Mouse (Mus musculus) left cerebral cortex, adult 2 months (tissue): ENCODE data around the gene Gm17387. TPM values are rescaled to one million over a fixed set of nuclear protein-coding genes. Genes with fewer than 3 reads are reported as not detected.
A peak's percentile ranks its signal among the peaks of the same experiment; 100 is the strongest.
"Not testable (repeated sequence)": the region's sequence is repeated elsewhere in the genome, so short reads cannot be mapped to it uniquely, and the experiment has no call there.

Experiments used
- DNase-seq, 2 experiments: peaks; one replicate each; pipeline ENCODE4 v3.0.0; 2021 to 2022; ENCODE audit warnings: low spot score in 2 of 2, mixed read lengths in 1 of 2; ENCODE audit errors: extremely low spot score in 1 of 2
- H3K27ac ChIP-seq: fragments of 200-600 bp; 2 replicates; pipeline ENCODE4 v1.8.1; 2022
- H3K4me3 ChIP-seq: fragments of 200-600 bp; 2 replicates; pipeline ENCODE4 v1.8.1; 2022
- CTCF ChIP-seq: fragments of 200-600 bp; IDR thresholded peaks from 2 replicates; pipeline ENCODE4 v1.8.1; 2022; ENCODE audit warnings: antibody characterized with exemption, mild to moderate bottlenecking, moderate library complexity
- intact Hi-C: fragments of 180-260 bp; cut with DNase I; formaldehyde crosslinking; loops from one replicate; pipeline ENCODE4 v1.15.1; 2025
- total RNA-seq, 2 experiments: library from RNA; stranded (reverse); gene quantifications; 2 replicates each; pipeline ENCODE4 v1.2.3; 2021

Gm17387 gene
- total RNA-seq, 2 experiments from 2014 or later: not detected

DNA sequence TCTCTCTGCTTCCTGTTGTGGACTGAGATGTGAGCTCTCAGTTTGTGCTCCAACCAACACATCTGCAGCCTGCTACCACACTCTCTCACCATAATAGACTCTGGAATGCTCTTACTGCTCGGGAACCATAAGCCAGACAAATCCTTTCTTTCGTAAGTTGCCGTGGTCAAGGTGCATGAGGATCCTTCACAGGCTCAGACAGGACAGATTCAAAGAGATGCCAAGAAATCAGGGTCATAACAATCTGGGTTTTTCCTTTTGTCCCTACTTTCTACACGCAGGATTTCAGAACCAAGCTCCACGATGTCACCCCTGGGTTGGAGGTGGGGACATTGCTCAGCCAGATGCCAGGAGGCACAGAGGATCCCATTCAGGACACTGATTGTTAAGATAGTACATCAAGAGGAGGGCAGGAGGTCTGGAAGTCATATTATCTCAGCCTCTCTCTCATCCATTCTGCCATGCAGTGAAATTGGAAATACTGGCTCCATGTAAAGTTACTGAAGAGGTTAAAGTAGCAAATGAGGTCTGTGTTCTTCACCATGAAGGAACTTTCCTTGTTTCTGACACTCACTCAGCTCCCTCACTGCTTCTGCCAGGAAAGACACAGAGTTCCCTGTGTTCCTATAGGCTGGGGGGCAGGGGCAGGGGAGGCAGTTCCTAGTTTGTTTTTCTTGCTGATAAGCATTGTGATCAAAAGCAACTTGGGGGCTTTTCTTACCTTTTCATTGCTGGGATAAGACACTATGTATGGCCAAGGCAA is 25.5 kb upstream of the Gm17387 start:
- intact Hi-C loops: no loop called here
- Histone ChIP-seq H3K4me3 (no peak overlapping the region), H3K27ac (no peak overlapping the region)
- TF ChIP-seq CTCF: no peak
- no peak for DNase-seq

DNA sequence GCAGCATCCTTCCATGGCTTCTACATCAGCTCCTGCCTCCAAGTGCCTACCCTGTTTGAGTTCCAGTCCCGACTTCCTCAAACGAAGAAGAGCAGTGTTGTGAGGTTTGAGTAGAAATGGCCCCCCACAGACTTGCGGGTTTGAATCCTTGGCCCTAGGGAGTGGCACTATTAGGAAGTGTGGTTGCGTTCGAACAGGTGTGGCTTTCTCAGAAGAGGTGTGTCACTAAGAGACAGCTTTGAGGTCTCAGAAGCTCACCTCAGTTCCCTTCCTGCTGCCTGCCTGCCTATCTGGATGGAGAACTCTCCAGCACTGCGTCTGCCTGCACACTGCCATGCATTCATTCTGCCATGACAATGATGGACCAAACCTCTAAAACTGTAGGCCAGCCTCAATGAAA is 22.5 kb upstream of the Gm17387 start:
- no peak for DNase-seq
- no peak for TF ChIP-seq CTCF
- H3K4me3 ChIP-seq: no peak overlapping the region
- H3K27ac ChIP-seq: no peak overlapping the region
- intact Hi-C loops: loop anchor here (5.0 kb wide), 1 partner anchor 49 kb away; the partner anchor contains the start of genes Gm45717 and Ifitm2

DNA sequence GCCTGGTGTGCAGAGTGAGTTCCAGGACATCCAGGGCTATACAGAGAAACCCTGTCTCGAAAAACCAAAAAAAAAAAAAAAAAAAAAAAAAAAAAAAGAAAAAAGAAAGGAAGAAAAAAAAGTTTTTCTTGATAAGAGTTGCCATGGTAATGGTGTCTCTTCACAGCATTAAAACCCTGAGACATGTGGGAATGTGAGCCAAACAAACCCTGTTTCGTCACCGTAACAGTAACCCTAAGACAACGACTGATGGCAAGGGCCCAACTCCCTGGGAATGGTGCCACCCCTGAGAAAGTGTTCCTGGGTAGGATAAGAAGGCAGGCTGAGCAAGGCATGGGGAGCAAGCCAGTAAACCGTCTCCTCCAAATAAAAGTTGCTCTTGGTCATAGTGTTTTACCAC is 22.0 kb upstream of the Gm17387 start:
- H3K27ac ChIP-seq: no peak overlapping the region
- no peak for TF ChIP-seq CTCF
- intact Hi-C loops: loop anchor here (5.0 kb wide), 1 partner anchor 50 kb away; the partner anchor contains the start of genes Gm45717 and Ifitm2
- H3K4me3 ChIP-seq: no peak overlapping the region
- peak in 1 of 2 experiments; percentile 20 for DNase-seq

DNA sequence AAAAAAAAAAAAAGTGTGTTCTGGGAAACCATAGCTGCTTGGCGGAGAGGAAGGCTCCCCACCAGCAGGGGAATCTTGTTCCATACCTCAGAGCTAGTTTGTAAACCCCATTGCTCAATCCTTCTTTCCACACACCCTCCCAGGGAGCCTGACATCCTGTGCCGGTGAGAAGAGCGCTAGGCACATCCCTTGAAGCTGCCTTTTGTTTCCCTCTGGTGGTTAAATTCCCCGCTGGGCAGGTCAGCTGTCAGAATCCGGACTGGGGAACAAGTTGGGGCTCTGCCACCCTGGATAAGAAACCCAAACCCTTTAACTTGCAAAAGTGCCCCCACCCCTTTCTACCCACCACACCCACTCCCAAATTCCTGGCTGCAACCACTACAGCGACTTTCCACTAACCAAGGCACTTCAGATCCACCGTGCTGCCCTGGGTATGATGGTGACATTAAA is 20.6 kb upstream of the Gm17387 start:
- intact Hi-C loops: loop anchor here (5.0 kb wide), 1 partner anchor 51 kb away; the partner anchor contains the start of genes Gm45717 and Ifitm2
- no peak for DNase-seq
- TF ChIP-seq CTCF: peak; percentile 11
- H3K4me3 ChIP-seq: no peak overlapping the region
- H3K27ac ChIP-seq: no peak overlapping the region

DNA sequence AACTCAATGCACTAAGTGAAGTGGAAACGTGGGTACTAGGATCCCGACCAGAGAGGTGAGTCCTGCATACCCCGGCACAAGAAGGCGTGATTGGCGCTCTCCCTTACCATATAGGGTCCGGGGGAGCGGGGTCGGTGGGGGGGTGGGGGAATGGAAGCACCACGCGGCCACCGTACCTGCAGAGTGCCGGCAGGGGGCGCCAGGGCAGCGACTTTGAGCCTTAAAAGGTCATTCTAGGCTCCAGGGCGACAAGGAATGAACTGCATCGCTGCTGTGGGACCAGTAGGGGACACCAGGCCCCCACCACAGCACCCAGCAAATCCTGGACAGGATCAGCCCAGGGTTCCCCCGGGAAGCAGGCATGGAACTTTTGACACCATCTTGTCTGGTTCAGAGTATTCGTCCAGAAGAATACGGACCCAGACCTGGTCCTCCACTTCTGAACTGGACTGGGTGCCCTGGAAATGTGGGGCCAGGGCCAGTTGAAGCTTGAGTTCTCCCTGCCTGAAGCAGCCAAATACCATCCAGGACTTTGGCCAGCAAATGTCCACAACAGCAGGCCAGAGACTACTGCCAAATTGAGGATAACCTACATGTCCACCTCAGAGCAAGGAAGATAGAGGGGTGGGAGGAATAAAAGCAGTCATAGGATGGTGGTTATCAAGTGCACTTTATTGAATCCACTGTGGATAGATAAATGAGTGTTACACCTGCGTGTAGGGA is 19.8 kb upstream of the Gm17387 start:
- Histone ChIP-seq H3K27ac (no peak overlapping the region), H3K4me3 (no peak overlapping the region)
- TF ChIP-seq CTCF: peak; percentile 90
- peak; percentile 27 to 35 for DNase-seq
- intact Hi-C loops: loop anchor here (1.0 to 5.0 kb wide), 2 partner anchors 38 to 52 kb away; partner anchors contain the start of genes Gm45717 and Ifitm2

DNA sequence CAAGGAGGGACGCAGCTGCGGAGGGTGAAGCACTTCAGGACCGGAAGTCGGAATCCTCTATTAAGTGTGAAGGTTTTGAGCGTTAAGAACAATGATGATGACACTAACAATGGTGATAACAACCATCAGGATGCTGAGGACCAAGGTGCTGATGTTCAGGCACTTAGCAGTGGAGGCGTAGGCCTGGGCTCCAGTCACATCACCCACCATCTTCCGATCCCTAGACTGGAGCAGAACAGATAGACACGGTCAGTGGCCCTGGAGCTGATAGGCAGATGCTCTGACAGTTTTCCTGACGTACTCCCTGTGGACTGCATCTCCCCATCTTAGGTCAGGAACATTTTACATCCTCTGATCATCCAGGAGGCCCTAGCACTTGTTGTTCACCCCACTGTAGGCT is 19.3 kb upstream of the Gm17387 start:
- H3K4me3 ChIP-seq: no peak overlapping the region
- intact Hi-C loops: loop anchor here (1.0 to 5.0 kb wide), 2 partner anchors 38 to 52 kb away; partner anchors contain the start of genes Gm45717 and Ifitm2
- no peak overlapping the region for H3K27ac ChIP-seq
- no peak for TF ChIP-seq CTCF
- DNase-seq: no peak

DNA sequence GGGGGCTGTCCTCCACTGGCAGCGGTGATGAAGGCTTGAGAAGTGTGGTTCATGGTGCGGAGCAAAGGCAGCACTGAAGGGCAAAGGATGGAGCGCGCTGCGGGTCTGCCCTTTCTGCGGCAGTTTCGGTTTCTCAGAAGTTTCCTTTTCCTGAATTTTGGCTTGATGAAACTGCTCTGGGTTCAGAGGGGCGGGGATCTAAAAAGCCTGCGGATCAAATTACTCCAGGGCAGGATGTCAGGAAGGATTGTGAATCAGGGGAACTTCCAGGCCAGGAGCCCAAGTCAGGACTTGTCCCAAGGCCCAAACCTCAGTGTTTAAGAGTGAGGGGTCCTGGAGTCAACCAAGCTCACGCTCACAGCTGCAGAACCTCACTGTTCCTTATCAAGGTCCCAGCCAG is 18.3 kb upstream of the Gm17387 start, which contains the start of gene Ifitm3:
Ifitm3 (minus strand) TSS at position 178 of the 400 bp plus-strand sequence.
- no peak for DNase-seq
- TF ChIP-seq CTCF: no peak
- peak within 1 kb of the TSS; percentile 36 for H3K4me3 ChIP-seq
- H3K27ac ChIP-seq: no peak within 1 kb of the TSS
- intact Hi-C loops: no loop called here

DNA sequence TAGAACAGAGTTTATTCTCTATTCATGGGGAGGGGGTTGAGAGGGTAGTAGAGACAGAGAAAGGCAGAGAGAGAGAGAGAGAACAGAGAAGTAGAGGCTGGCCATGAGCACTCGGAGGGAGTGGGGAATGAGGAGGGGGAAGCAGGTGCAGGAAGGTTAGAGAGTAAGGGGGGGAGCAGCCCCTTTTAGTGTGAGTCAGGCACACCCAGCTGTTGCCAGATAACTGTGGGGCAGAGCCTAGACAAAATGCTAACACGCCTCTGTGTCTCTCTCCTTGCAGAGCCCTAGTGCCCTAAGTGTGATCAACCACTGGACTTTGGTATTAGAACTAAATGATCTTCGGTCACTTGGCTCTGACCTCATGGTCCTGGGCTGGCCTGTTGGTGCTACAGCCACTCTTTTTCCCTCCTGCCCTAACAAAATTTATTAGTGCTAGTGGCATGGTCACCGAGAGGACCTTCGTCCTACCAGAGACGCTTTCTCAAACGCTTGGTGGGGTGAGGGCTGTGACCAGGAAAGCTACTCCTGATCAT is 17.6 kb upstream of the Gm17387 start:
- DNase-seq: no peak
- Histone ChIP-seq H3K4me3 (no peak overlapping the region), H3K27ac (no peak overlapping the region)
- TF ChIP-seq CTCF: no peak
- intact Hi-C loops: no loop called here

DNA sequence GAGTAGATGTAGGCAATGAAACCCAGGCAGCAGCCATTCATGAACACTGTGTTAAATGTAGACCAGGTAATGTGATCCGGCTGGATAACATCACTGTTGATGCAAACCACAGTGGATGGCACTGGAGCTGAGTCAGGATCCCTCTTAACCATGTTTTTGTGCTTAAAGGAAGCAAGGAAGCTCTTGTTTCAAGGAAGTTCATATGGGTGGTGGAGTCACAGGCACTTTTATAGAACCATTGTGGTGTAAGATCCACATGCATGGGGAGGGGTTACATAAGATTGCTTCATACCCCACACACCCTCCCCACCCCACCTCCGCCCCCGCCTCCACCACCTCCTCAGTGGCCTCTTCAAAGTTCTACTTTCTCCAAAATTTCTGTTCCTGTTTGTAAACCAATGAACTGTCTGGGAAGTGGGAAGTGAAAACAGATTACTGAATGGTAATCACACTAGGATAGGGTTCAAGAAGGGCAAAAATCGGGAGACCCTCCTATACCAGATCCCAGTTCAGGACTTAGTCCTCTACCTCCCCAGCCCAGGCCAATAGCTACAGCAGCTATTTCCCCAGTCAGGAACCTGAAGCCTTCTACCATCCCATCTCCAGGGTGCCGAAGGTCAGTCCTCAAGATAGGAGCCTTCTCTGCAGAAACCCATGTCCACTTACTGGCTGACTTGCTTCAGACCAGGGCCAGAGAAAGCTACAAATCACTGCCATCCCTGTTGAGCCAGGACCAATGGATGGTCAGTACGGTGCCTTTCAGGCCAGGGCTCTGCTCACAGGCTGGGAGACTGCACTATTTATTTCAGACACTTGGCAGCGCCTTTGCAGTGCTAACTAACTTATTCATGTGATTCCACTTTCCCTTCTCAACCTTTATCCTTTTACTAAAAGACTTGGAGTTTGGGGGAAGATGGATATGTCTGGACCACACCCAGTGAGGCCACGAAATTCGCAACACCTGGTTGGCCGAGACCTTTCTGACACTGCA is 11.9 kb upstream of the Gm17387 start:
- no peak overlapping the region for H3K27ac ChIP-seq
- no peak for DNase-seq
- no peak for TF ChIP-seq CTCF
- no peak overlapping the region for H3K4me3 ChIP-seq
- intact Hi-C loops: no loop called here

DNA sequence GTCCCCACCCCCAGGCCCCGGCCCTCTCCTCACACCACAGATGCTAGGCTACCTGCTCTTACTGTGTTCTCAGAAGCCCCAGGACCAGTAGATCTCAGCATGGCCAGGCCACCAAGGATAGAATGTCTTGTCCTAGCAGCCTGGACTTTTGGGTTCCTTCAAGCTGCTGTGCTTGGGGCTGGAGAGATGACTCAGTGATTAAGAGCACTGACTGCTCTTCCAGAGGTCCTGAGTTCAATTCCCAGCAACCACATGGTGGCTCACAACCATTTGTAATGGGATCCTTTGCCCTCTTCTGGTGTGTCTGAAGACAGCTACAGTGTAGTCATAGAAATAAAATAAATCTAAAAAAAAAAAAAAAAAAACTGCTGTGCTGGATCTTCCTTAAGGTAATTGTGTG is 11.1 kb upstream of the Gm17387 start, which contains the start of gene Ifitm6:
Ifitm6 (minus strand) TSS at position 101 of the 400 bp plus-strand sequence.
- H3K27ac ChIP-seq, DNase-seq, intact Hi-C loops, H3K4me3 ChIP-seq: not testable (repeated sequence)

DNA sequence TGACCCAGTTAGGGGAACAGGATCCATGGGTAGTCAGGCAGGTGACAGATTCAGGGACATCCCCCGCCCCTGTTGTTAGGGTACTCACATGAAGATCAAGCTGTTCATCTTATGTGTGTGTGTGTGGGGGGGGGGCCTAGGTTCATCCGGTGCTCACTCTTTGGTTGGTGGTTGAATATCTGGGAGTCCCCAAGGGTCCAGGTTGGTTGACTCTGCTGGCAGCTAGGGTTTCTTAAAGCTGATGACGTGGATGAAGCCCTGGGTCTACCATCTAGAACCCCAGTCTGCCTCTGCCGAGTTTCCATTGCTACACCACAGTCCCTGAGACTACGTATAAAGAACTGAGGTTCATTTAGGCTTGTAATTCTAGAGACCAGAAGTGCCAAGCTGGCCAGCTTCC is 9.9 kb upstream of the Gm17387 start:
- TF ChIP-seq CTCF: no peak
- intact Hi-C loops: no loop called here
- DNase-seq: no peak

More for the DNA sequence above, 9.9 kb upstream of the Gm17387 start:
- no peak overlapping the region for H3K4me3 ChIP-seq
- H3K27ac ChIP-seq: no peak overlapping the region
